Mouse (Mus musculus): ENCODE measurements around the gene Borcs6.
A peak's percentile ranks its signal among the peaks of the same experiment; 100 is the strongest.
"Not testable (repeated sequence)": the region's sequence is repeated elsewhere in the genome, so short reads cannot be mapped to it uniquely, and the experiment has no call there.

Borcs6 gene

GRCm38 (mm10) chr11:69059357-69059974, at the start of gene Borcs6:
Gene Borcs6 (plus strand): TSS chr11:69059717.
- peak; percentile 98 for DNase-seq

GRCm38 (mm10) chr11:69010400-69011323, 48.9 kb upstream of the Borcs6 start:
- DNase-seq = no peak

- DNase-seq = not testable (repeated sequence)
Measured at GRCm38 (mm10) chr11:69011445-69011844, 48.1 kb upstream of the Borcs6 start.

- DNase-seq = peak; percentile 96
Measured at GRCm38 (mm10) chr11:69012071-69012601, 47.4 kb upstream of the Borcs6 start.

GRCm38 (mm10) chr11:69015644-69016441, 43.7 kb upstream of the Borcs6 start, which contains the start of gene Ctc1:
Gene Ctc1 (plus strand): TSS chr11:69015911.
- DNase-seq = peak; percentile 94

GRCm38 (mm10) chr11:69016755-69017154, 42.8 kb upstream of the Borcs6 start:
- no peak for DNase-seq

- no peak for DNase-seq
Measured at GRCm38 (mm10) chr11:69020691-69021090, 38.8 kb upstream of the Borcs6 start.

GRCm38 (mm10) chr11:69026562-69026961, 33.0 kb upstream of the Borcs6 start:
- DNase-seq = no peak

- no peak for DNase-seq
Measured at GRCm38 (mm10) chr11:69028805-69029204, 30.7 kb upstream of the Borcs6 start.

GRCm38 (mm10) chr11:69033552-69033951, 26.0 kb upstream of the Borcs6 start:
- DNase-seq = peak; percentile 32

- no peak for DNase-seq
Measured at GRCm38 (mm10) chr11:69034585-69034984, 24.9 kb upstream of the Borcs6 start.

- DNase-seq = no peak
Measured at GRCm38 (mm10) chr11:69035411-69035810, 24.1 kb upstream of the Borcs6 start.

GRCm38 (mm10) chr11:69035849-69036248, 23.7 kb upstream of the Borcs6 start:
- DNase-seq = peak; percentile 97

GRCm38 (mm10) chr11:69036486-69037230, 22.9 kb upstream of the Borcs6 start:
- DNase-seq = peak; percentile 95

GRCm38 (mm10) chr11:69037231-69038061, 22.1 kb upstream of the Borcs6 start:
- DNase-seq = peak; percentile 95

GRCm38 (mm10) chr11:69038173-69038572, 21.3 kb upstream of the Borcs6 start:
- no peak for DNase-seq

- peak; percentile 91 for DNase-seq
Measured at GRCm38 (mm10) chr11:69045531-69046394, 13.8 kb upstream of the Borcs6 start, which contains the start of gene Aurkb. Gene Aurkb (plus strand): TSS chr11:69045647.

- DNase-seq = no peak
Measured at GRCm38 (mm10) chr11:69046395-69046774, 13.1 kb upstream of the Borcs6 start.

GRCm38 (mm10) chr11:69047592-69047991, 11.9 kb upstream of the Borcs6 start:
- no peak for DNase-seq

GRCm38 (mm10) chr11:69048151-69048550, 11.4 kb upstream of the Borcs6 start:
- DNase-seq = no peak
